Mouse (Mus musculus) kidney, embryonic 16.5 days (tissue): ENCODE measurements around the gene Ttc22. TPM values are rescaled to one million over a fixed set of nuclear protein-coding genes. Genes with fewer than 3 reads are reported as not detected.
A peak's percentile ranks its signal among the peaks of the same experiment; 100 is the strongest.

ENCODE experiments used
- ATAC-seq: fragments of 200-750 bp; cut with Nextera tagmentation; 2 replicates; pipeline ENCODE4 v1.8.0; 2017; ENCODE audit warnings: moderate TSS enrichment; ENCODE audit not compliant: low FRiP score, low TSS enrichment
- H3K27ac ChIP-seq: fragments of 300-500 bp; sonication (generic); 2 replicates; pipeline ENCODE4 v1.5.1; 2014; ENCODE audit warnings: low read length
- H3K27me3 ChIP-seq: fragments of 300-500 bp; sonication (generic); 2 replicates; pipeline ENCODE4 v1.6.1; 2014; ENCODE audit warnings: low read length, control low read depth, mixed read lengths; ENCODE audit not compliant: insufficient read depth
- H3K36me3 ChIP-seq: fragments of 300-500 bp; sonication (generic); 2 replicates; pipeline ENCODE4 v1.6.1; 2014; ENCODE audit warnings: low read length, control low read depth, mixed read lengths; ENCODE audit not compliant: insufficient read depth
- H3K4me1 ChIP-seq: fragments of 300-500 bp; sonication (generic); 2 replicates; pipeline ENCODE4 v1.6.1; 2014; ENCODE audit warnings: low read length, control low read depth, mixed read lengths; ENCODE audit not compliant: insufficient read depth
- H3K4me2 ChIP-seq: fragments of 300-500 bp; sonication (generic); replicated peaks from 2 replicates; pipeline ENCODE4 v1.6.1; 2014; ENCODE audit warnings: low read depth, low read length
- H3K4me3 ChIP-seq: fragments of 300-500 bp; sonication (generic); 2 replicates; pipeline ENCODE4 v1.5.1; 2014; ENCODE audit warnings: mild to moderate bottlenecking, low read length
- H3K9ac ChIP-seq: fragments of 300-500 bp; sonication (generic); replicated peaks from 2 replicates; pipeline ENCODE4 v1.6.1; 2014; ENCODE audit warnings: low read length
- H3K9me3 ChIP-seq: fragments of 300-500 bp; sonication (generic); 2 replicates; pipeline ENCODE4 v1.6.1; 2016; ENCODE audit warnings: low read length, control low read depth
- WGBS: fragments of 180-500 bp; shearing (Covaris S2); extraction: QIAGEN DNeasy Blood & Tissue Kit; methylation state at CpG from one replicate; pipeline ENCODE4 v1.1.7; 2014; 5-methylcytosine and 5-hydroxymethylcytosine counted together
- polyA plus RNA-seq: library from polyadenylated mRNA; unstranded; fragments of >200 nt; fragmentation: Nextera tagmentation; extraction: Ambion mirVana; gene quantifications from 2 replicates; pipeline ENCODE4 v1.2.1, GENCODE M21; 2015

The Ttc22 gene
- polyA plus RNA-seq, 1 experiment from 2014 or later, result 7.1 TPM

GRCm38 (mm10) chr4:106678442-106679118 lies 56.3 kb downstream of the Ttc22 start, which contains the start of gene Ttc4:
TSS of gene Ttc4 (minus strand) at chr4:106678944.
- peak within 1 kb of the TSS; percentile 93 for H3K4me2 ChIP-seq
- peak within 1 kb of the TSS; percentile 95 for H3K4me3 ChIP-seq
- peak within 1 kb of the TSS; percentile 73; the same call in 1 of the 2 replicates for H3K27ac ChIP-seq
- ATAC-seq, result peak; percentile 97
- under 1% methylated on average over 43 of the region's 43 CpGs for WGBS
- peaks cover 22% of the 10 kb centered on the region for H3K36me3 ChIP-seq
- no peaks in the 10 kb centered on the region for H3K9me3 ChIP-seq
- peaks cover 8% of the 10 kb centered on the region for H3K4me1 ChIP-seq
- no peaks in the 10 kb centered on the region for H3K27me3 ChIP-seq
- peak within 1 kb of the TSS; percentile 93 for H3K9ac ChIP-seq

GRCm38 (mm10) chr4:106679152-106679551 lies 56.9 kb downstream of the Ttc22 start:
- H3K4me1 ChIP-seq, result peaks cover 8% of the 10 kb centered on the region
- H3K36me3 ChIP-seq, result peaks cover 18% of the 10 kb centered on the region
- ATAC-seq, result peak; percentile 55
- H3K9ac ChIP-seq, result no peak overlapping the region
- H3K4me2 ChIP-seq, result peak overlapping the region; percentile 93; the same call in 1 of the 2 replicates
- H3K27me3 ChIP-seq, result no peaks in the 10 kb centered on the region
- peak overlapping the region; percentile 95 for H3K4me3 ChIP-seq
- WGBS, result 45% methylated on average over 3 of the region's 3 CpGs
- no peak overlapping the region for H3K27ac ChIP-seq
- H3K9me3 ChIP-seq, result no peaks in the 10 kb centered on the region

GRCm38 (mm10) chr4:106680955-106681354 lies 58.7 kb downstream of the Ttc22 start:
- Histone ChIP-seq H3K27me3 (no peaks in the 10 kb centered on the region), H3K4me2 (no peak overlapping the region), H3K36me3 (peaks cover 10% of the 10 kb centered on the region; the same call in 1 of the 2 replicates), H3K4me1 (peaks cover 8% of the 10 kb centered on the region), H3K9me3 (no peaks in the 10 kb centered on the region), H3K27ac (no peak overlapping the region), H3K9ac (no peak overlapping the region), H3K4me3 (no peak overlapping the region)
- ATAC-seq, result no peak
- WGBS, result 53% methylated on average over 2 of the region's 2 CpGs

- Histone ChIP-seq H3K4me1 (no peaks in the 10 kb centered on the region), H3K9ac (no peak overlapping the region), H3K27ac (no peak overlapping the region), H3K9me3 (no peaks in the 10 kb centered on the region), H3K4me3 (no peak overlapping the region), H3K36me3 (no peaks in the 10 kb centered on the region), H3K4me2 (no peak overlapping the region), H3K27me3 (no peaks in the 10 kb centered on the region)
- 32% methylated on average over 3 of the region's 3 CpGs for WGBS
- ATAC-seq, result peak; percentile 57
Measured at GRCm38 (mm10) chr4:106688636-106689296, 66.5 kb downstream of the Ttc22 start.

Other genes starting within 250 kb of the Ttc22 start
- 18.0 and 19.1 TPM in 2 replicates for gene Pcsk9, start 158.1 kb upstream of the Ttc22 start, polyA plus RNA-seq
- gene Bsnd, start 130.1 kb upstream of the Ttc22 start, polyA plus RNA-seq, result 15.6 and 16.5 TPM in 2 replicates
- gene Dhcr24, start 61.4 kb upstream of the Ttc22 start, polyA plus RNA-seq, result 4.1 TPM in 2 replicates
- gene Lexm, start 5.2 kb upstream of the Ttc22 start, polyA plus RNA-seq, result not detected in 2 replicates
- gene Pars2, start 28.6 kb downstream of the Ttc22 start, polyA plus RNA-seq, result 16.0 and 17.9 TPM in 2 replicates
- gene Ttc4, start 56.5 kb downstream of the Ttc22 start, polyA plus RNA-seq, result 126 and 139 TPM in 2 replicates
- 0.74 and 1.8 TPM in 2 replicates for gene Mroh7, start 108.5 kb downstream of the Ttc22 start, polyA plus RNA-seq
- gene Fam151a, start 111.5 kb downstream of the Ttc22 start, polyA plus RNA-seq, result 6.8 and 8.1 TPM in 2 replicates
- 2.8 and 2.9 TPM in 2 replicates for gene Acot11, start 182.6 kb downstream of the Ttc22 start, polyA plus RNA-seq